Mouse (Mus musculus): Measurements from ENCODE around the gene Ankfy1. TPM values are rescaled to one million over a fixed set of nuclear protein-coding genes. Genes with fewer than 3 reads are reported as not detected.

Gene Ankfy1
- total RNA-seq, 2 experiments from 2014 or later = 37.9 to 38.4 TPM

DNA sequence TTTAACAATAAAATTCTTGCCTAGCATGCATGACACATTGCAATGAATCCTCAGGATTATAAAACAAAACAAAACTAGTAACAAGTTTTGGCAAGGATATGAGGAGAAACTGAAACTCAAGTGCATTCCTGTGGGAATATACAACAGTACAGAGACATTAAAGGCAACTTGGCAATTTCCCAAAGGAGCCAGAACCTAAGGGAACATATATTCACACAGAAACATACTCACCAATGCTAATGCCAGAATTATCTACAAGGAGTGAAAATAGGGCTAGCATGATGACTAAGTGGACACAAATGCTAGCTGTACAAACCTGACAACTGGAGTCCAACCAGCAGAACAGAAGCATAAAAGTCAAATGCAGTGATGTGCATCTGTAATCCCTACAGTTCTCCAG lies 102.2 kb downstream of the Ankfy1 start:
- no peak for DNase-seq (ENCODE audit: low spot score in 2 of 2)

DNA sequence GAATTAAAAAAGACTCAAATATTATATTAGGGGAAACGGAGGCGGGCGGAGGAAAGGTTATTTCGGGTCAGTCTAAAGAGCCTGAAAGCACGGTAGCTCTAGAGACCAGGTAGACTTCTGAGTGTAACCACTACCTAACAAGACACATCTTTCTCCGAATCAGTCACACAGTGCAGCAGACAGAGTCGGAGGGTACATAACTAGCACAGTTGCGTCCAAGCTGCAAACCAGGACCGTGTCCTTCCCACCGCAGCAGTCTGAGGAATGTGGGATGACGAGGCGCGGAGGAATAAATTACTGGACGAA lies 105.3 kb downstream of the Ankfy1 start:
- no peak for DNase-seq (ENCODE audit: low spot score in 2 of 2)

DNA sequence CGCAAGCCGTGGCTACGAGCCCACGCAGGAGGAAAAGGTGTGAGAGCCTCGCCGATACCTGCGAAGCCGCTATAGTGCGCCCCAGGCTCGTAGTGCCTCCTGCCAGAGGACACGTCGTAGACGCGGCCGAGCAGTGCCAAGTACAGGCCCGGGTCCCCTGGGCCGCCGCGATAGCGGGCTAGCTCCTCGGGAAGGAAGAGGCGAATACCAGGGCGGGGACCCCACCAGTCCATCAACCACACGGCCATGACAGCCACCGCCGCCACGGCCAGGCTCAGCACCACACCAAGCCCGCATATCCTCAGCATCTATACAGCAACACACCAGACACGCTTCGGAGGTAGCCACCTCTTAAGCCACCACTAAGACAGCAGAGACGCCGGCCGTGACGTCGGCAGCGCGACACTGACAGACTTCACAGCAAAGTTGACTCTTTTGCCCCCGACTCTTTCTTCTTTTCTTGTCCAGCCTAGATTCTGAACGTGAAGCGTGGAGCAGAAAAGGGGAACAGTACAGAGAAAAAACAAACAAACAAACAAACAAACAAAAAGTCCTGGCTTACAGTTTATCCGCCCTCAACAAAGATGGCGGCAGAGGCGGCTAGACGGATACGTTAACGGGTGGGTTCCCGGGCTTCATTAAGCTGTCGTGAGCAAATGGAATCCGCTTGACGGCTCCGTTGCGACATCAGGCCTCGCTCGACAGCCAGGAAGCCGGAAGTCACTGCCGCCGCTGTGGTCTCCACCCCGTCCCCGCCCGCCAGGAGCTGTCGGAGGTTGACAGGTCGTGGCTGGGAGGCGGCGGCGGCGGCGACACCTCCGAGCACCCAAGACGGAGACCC lies 105.9 kb downstream of the Ankfy1 start, which contains the start of the genes Cyb5d2 and Zzef1:
Cyb5d2 (minus strand) TSS at position 688 of the 841 bp plus-strand sequence.
Zzef1 (plus strand) TSS at position 772 of the 841 bp plus-strand sequence.
- peak; percentile 93 to 97 for DNase-seq (ENCODE audit: low spot score in 2 of 2)

DNA sequence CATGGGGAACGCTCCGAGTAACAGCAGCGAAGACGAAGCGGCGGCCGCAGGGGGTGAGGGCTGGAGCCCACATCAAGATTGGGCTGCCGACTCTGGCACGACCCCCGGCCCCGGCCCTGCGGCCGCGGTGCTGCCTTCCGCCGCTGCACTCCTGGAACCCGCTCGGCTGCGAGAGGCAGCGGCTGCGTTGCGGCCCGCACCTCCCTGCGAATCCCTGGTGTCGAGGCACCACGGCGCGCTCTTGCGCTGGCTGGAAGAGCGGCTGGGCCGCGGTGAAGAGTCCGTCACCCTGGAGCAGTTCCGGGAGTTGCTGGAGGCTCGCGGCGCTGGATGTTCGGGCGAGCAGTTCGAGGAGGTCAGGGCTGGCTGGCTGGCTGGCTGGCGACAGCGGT lies 106.5 kb downstream of the Ankfy1 start:
- no peak for DNase-seq (ENCODE audit: low spot score in 2 of 2)

DNA sequence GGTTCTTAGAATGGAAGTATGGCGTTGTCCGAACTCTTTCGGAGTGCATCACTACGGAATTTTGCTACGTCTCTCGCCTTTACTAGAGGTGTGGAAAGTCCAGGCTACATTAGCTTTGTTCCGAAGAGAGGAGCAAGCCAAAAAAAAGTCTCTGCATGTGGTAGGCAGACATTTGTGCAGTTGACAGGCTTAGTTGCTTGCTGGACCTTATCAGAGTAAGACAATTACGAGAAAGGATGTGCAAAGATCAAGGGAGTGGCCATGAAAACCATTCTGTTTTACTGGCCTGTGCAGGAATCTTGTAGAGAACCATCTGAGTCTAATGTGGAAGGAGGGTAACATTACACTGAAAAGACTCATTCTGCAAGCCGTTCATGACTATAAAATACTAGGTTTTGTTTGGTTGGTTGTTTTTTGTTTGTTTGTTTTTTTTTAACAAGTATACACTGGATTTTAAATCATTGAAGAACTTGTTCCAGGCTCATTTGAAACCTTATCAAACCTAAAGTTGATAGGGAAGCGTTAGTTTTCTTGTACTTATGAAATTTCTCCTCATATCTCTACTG lies 107.0 kb downstream of the Ankfy1 start:
- no peak for DNase-seq (ENCODE audit: low spot score in 2 of 2)

DNA sequence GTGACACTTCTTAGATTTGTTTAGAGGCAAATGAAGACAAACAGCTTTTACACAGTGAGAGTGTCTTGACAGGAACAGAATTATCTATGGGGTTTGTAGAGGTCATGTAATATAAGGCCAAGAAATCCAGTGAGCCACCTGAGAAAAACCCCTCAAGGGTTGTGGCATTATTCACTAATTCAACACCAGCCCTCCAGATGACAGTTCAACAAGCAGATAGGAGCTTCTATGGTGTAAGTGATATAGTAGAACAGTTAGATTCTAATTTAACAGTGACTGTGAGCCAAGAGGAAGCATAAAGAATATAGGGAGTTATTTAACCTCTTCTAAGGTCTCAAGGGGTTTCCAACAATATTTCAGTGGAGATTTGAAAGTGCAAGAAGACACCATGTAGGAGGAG lies 108.3 kb downstream of the Ankfy1 start:
- DNase-seq (ENCODE audit: low spot score in 2 of 2) = no peak

DNA sequence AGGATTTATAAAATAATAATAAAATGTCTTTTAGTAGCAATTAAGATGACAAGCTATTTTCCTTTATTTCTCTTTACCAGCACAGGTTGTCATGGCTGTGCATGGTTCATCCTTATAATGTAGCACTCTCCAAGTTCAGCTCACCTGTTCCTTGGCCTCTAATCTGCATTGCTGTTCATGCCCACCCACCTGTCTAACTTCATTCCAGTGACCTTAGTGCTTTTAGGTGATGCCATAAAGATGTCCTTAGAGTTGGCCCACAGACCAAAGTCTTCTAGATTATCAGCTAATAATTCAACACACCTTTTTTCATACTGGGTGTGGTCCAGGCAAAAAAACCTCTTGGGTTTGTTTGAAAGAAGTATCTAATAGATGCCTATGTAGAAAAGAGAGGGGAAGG lies 111.4 kb downstream of the Ankfy1 start:
- DNase-seq (ENCODE audit: low spot score in 2 of 2) = no peak

DNA sequence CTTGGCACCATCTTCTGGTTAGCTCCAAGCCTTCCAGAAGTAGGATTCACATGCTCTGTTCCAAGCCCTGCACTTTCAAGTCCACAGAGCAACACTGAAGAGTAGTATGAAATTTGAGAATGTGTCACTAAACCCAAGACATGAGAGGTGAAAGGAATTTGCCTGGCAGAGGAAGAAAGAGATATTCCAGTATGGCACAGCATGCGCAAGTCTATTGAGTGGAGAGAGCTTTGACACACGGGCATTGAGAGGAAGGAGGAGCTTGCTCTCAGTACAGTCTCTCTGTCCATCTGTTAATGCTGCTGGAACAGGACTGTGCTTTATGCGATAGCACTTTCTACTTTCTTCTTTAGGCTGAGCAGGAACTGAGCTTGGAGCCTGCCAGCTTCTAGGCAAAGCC lies 113.2 kb downstream of the Ankfy1 start:
- DNase-seq (ENCODE audit: low spot score in 2 of 2) = no peak

DNA sequence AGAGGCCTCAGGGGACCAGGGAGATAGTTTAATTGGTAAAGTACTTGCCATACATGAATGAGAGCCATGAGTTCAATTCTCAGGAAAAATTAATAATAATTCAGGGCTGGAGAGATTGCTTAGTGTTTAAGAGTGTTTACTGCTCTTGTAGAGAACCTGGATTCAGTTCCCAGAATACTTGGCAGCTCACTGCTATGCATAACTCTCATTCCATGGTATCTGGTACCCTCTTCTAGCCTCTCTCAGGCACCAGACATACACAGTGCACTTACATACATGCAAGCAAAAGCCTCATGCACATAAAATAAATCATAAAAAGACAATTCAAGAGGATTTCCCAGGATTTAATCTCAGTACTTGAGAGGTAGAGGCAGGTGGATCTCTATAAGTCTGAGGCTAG lies 114.8 kb downstream of the Ankfy1 start:
- no peak for DNase-seq (ENCODE audit: low spot score in 2 of 2)

DNA sequence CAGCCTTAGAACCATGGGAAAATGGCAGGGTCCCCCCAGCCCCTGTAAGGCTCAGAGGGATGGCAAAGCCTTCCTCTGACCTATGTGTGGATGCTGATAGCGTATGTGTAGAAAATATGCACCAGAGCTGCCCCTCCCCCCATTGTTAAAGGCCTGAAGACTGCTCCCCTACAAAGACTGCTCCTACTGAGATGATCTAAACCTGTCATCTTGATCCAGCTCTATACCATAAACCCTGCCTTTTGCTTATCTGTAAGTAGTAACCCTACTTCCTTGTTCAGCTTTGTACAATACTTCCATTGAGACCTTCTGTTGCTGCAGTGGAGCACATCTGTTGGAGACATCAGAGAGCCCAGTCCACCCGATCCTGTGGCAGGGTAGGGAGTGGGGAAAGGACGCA lies 115.4 kb downstream of the Ankfy1 start:
- DNase-seq (ENCODE audit: low spot score in 2 of 2) = no peak

DNA sequence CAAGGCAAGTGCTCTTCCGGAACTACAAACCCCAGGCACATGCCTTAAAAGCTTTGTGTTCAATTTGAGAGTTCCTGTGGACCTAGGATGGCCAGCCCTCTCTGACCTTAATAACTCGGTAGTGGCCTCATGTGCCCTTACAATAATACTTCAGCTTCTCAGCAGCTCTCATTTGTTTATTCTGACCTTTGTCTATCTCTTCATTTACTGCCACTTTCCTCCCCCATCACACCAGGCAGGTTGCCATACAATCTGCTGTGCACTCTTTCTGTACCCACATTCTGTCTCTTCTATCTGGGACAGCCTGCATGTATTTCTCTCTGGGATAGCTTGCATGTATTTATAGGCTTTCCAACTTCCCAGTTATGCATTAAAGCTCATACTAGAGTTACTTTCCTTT lies 116.8 kb downstream of the Ankfy1 start:
- DNase-seq (ENCODE audit: low spot score in 2 of 2) = peak; percentile 30 to 74

DNA sequence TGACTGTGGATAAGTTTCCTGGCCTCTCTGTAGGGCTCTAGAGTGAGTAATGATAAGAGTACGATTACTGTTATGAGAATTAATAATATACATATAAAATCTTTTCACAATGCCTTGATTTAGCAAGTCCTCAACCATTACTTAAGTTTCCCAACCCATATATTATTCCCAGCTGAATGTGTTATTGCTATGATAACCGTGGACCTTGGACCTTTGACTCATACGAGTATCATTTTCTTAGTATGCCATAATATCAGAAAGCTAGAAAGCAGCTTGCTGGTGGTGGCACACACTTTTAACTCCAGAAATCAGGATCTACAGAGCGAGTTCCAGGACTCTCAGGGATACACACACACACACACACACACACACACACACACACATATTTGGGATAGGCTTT lies 118.2 kb downstream of the Ankfy1 start:
- DNase-seq (ENCODE audit: low spot score in 2 of 2) = no peak

DNA sequence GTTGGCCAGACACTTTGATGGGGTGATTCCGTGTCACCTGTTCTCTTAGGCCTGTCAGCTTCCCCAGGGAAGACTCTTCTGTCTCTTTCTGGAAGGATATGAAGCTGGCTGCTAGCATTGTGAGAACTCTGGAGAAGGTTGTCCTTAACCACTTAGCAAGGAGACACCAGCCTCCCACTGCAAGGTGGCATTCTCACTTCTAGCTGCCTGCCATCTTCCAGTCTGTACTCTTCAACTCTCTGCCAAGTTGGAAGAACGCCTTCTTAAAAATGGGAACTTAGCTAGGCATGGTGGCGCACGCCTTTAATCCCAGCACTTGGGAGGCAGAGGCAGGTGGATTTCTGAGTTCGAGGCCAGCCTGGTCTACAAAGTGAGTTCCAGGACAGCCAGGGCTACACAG lies 123.9 kb downstream of the Ankfy1 start:
- no peak for DNase-seq (ENCODE audit: low spot score in 2 of 2)

DNA sequence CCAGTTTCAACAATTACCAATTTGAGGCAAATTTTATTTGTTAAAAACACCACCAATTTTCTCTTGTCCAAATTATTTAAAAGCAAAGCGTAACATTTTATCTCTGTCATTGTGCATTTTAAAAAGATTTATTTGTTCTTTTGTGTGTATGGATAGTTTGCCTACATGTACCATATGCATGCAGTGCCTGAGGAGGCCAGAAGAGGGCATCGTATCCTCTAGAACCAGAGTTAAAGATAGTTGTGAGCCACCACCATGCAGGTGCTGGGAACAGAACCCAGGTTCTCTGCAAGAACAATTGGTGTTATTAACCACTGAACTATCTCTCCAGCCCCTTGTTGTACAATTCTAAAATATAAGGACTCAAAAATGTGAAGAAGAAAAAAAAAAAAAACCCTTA lies 124.4 kb downstream of the Ankfy1 start:
- DNase-seq (ENCODE audit: low spot score in 2 of 2) = no peak

DNA sequence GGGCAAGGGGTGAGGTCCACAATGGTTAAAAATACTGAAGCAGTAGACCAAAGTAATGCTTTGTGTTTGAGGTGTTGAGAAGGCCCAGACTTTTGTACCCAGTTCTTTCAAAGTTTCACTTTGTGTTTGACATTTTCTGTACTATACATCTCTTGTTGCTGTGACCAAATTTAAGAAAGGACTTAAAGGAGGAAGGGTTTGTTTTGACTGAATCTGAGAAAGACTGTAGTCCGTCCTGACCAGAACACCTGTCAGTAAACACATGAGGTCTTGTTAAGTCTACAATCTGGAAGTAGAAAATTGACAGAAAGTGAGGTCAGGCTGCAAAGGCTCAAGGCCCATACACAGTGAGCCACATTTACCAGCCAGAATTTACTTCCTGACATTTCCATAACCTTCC lies 127.1 kb downstream of the Ankfy1 start:
- no peak for DNase-seq (ENCODE audit: low spot score in 2 of 2)

DNA sequence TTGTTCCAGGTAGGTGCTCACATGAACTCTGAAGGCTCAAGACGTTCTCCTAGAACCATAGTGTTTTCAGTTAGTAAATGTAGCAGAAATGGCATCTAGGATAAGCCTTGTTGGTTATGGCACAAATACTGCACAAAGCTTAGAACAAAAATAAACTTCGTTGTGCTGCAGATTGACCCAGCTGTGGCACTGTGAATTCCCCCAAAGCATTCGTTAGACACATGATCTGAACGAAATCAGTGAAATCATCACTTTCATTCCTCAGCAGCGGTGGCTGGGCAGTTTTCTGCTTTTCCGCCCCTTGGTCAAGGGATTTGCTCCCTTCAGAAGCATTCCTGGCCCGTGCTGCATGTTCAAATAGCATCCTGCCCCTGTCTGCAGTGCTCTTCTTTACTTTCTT lies 128.3 kb downstream of the Ankfy1 start:
- DNase-seq (ENCODE audit: low spot score in 2 of 2) = no peak

DNA sequence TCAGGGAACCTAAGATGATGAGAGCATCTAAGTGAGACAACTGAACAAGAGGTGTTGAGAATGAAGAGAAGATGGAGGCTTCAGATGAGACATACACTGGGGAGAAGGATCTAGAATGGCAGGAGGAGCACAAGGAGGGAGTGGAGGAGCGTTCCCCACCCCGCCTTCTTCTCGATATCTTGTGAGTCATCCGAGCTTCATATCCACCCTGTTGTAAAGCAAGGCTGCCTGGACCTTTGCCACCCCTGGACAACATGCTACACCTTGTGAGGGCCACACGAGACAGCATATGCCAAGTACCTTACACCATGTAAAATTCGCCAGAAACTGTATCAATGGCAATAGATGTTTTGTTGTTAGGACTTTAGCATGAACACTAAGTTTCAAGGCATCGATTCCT lies 131.2 kb downstream of the Ankfy1 start:
- DNase-seq (ENCODE audit: low spot score in 2 of 2) = no peak

Small RNA genes within 50 kb of the gene (microRNA-seq; reads per million reads assigned to microRNA genes)
- gene Gm25678 = 0 reads per million in 2 experiments

Other genes starting within 250 kb of the Ankfy1 start
- gene Mybbp1a, start 248.7 kb upstream of the Ankfy1 start, total RNA-seq (2021) = 10 to 100 TPM; 50.3 to 53.1 TPM
- gene Spns2, start 200.1 kb upstream of the Ankfy1 start, total RNA-seq (2021) = 10 to 100 TPM; 85.1 to 85.6 TPM
- gene Spns3, start 139.5 kb upstream of the Ankfy1 start, total RNA-seq (2021) = under 1 TPM; 0.23 to 0.38 TPM
- 10 to 100 TPM; 49.8 to 50.8 TPM for gene Ube2g1, start 82.7 kb upstream of the Ankfy1 start, total RNA-seq (2021)
- 10 to 100 TPM; 14.0 to 17.2 TPM for gene Cyb5d2, start 106.1 kb downstream of the Ankfy1 start, total RNA-seq (2021)
- 10 to 100 TPM; 45.5 to 51.1 TPM for gene Zzef1, start 106.2 kb downstream of the Ankfy1 start, total RNA-seq (2021)